Mouse (Mus musculus) CH12.LX (cell line): Measurements from ENCODE around the gene Sec24a. TPM values are rescaled to one million over a fixed set of nuclear protein-coding genes. Genes with fewer than 3 reads are reported as not detected.
"Not testable (repeated sequence)": the region's sequence is repeated elsewhere in the genome, so short reads cannot be mapped to it uniquely, and the experiment has no call there.

Experiments used
- DNase-seq: peaks from one replicate; pipeline ENCODE4 v3.0.0-alpha.2; 2013; ENCODE audit errors: extremely low read depth
- H3K27ac ChIP-seq: 2 replicates; pipeline ENCODE4 v1.5.1; 2012; ENCODE audit warnings: low read depth, mild to moderate bottlenecking, control low read depth, moderate library complexity; ENCODE audit not compliant: insufficient read depth
- H3K27me3 ChIP-seq: replicated peaks from 2 replicates; pipeline ENCODE3; 2012; ENCODE audit warnings: inconsistent platforms
- H3K36me3 ChIP-seq, 2 experiments: replicated peaks in 1 of 2; 2 replicates each; pipeline versions ENCODE3 to v1.6.1; 2012; ENCODE audit warnings: inconsistent platforms in 1 of 2, low read length in 1 of 2, mild to moderate bottlenecking in 1 of 2, mixed read lengths in 1 of 2, moderate library complexity in 1 of 2; ENCODE audit not compliant: control insufficient read depth in 1 of 2, insufficient read depth in 1 of 2
- H3K4me1 ChIP-seq, 2 experiments: 2 replicates each; pipeline ENCODE4 v1.6.1; 2012; ENCODE audit warnings: inconsistent platforms in 1 of 2, moderate library complexity in 1 of 2; ENCODE audit not compliant: insufficient read depth in 2 of 2, control insufficient read depth in 1 of 2
- H3K4me2 ChIP-seq: 2 replicates; pipeline ENCODE4 v1.6.1; 2012; ENCODE audit warnings: low read depth, mild to moderate bottlenecking, control low read depth; ENCODE audit not compliant: poor library complexity, insufficient read depth, severe bottlenecking
- H3K4me3 ChIP-seq, 3 experiments: fragments of 150-350 bp in 1 of 3; sonication (generic) in 1 of 3; replicated peaks in 1 of 3; 2 replicates each; pipeline versions ENCODE3 to v1.5.1; 2011 to 2012; ENCODE audit warnings: low read depth in 2 of 3, low read length in 2 of 3, mild to moderate bottlenecking in 2 of 3, moderate library complexity in 2 of 3, control low read depth in 1 of 3, improper control_type of control experiment in 1 of 3, inconsistent platforms in 1 of 3, mixed read lengths in 1 of 3; ENCODE audit not compliant: poor library complexity in 1 of 3
- H3K79me2 ChIP-seq: replicated peaks from 2 replicates; pipeline ENCODE4 v1.6.1; 2012; ENCODE audit warnings: mild to moderate bottlenecking, moderate library complexity; ENCODE audit not compliant: control insufficient read depth, poor library complexity, insufficient read depth, severe bottlenecking; ENCODE audit errors: extremely low read depth
- H3K9ac ChIP-seq: 2 replicates; pipeline ENCODE4 v1.6.1; 2012; ENCODE audit warnings: low read depth, mild to moderate bottlenecking, control low read depth, moderate library complexity; ENCODE audit not compliant: insufficient read depth
- H3K9me3 ChIP-seq: replicated peaks from 2 replicates; pipeline ENCODE3; 2012; ENCODE audit warnings: low read length, inconsistent platforms, mixed read lengths
- CTCF ChIP-seq, 2 experiments: IDR thresholded peaks in 1 of 2; conservative IDR thresholded peaks in 1 of 2; 2 replicates each; pipeline ENCODE4 v1.5.1; 2011 to 2012; ENCODE audit warnings: low read depth in 2 of 2, low read length in 2 of 2, improper control_type of control experiment in 1 of 2, inconsistent platforms in 1 of 2, mild to moderate bottlenecking in 1 of 2, moderate library complexity in 1 of 2
- GABPA ChIP-seq: IDR thresholded peaks from 2 replicates; pipeline ENCODE4 v1.6.1; 2012; ENCODE audit warnings: low read depth, low read length, improper control_type of control experiment, inconsistent platforms; ENCODE audit not compliant: insufficient replicate concordance
- HCFC1 ChIP-seq: IDR thresholded peaks from 2 replicates; pipeline ENCODE4 v1.6.1; 2012; ENCODE audit warnings: low read depth, mild to moderate bottlenecking, inconsistent platforms, low read length, improper control_type of control experiment
- MXI1 ChIP-seq: IDR thresholded peaks from 2 replicates; pipeline ENCODE4 v1.6.1; 2011; ENCODE audit warnings: mild to moderate bottlenecking, low read depth, low read length, improper control_type of control experiment
- PAX5 ChIP-seq: IDR thresholded peaks from 2 replicates; pipeline ENCODE4 v1.6.1; 2012; ENCODE audit warnings: low read length, inconsistent platforms, mixed read lengths
- POLR2A ChIP-seq: IDR thresholded peaks from 2 replicates; pipeline ENCODE4 v1.6.1; 2011; ENCODE audit warnings: low read depth, mild to moderate bottlenecking, improper control_type of control experiment, low read length
- RAD21 ChIP-seq: IDR thresholded peaks from 2 replicates; pipeline ENCODE4 v1.6.1; 2011; ENCODE audit warnings: low read depth, mild to moderate bottlenecking, low read length, improper control_type of control experiment, moderate library complexity
- RCOR1 ChIP-seq: conservative IDR thresholded peaks from 2 replicates; pipeline ENCODE4 v1.6.1; 2012; ENCODE audit warnings: low read depth, mild to moderate bottlenecking, inconsistent platforms, low read length, improper control_type of control experiment
- SIN3A ChIP-seq: IDR thresholded peaks from 2 replicates; pipeline ENCODE4 v1.6.1; 2012; ENCODE audit warnings: low read length, improper control_type of control experiment, inconsistent platforms
- TCF12 ChIP-seq: IDR thresholded peaks from 2 replicates; pipeline ENCODE4 v1.6.1; 2014; ENCODE audit warnings: low read depth, mild to moderate bottlenecking, inconsistent platforms, low read length, improper control_type of control experiment
- USF2 ChIP-seq: conservative IDR thresholded peaks from 2 replicates; pipeline ENCODE4 v1.6.1; 2011; ENCODE audit warnings: low read depth, low read length, improper control_type of control experiment
- ZNF384 ChIP-seq: IDR thresholded peaks from 2 replicates; pipeline ENCODE4 v1.6.1; 2012; ENCODE audit warnings: low read depth, low read length, improper control_type of control experiment, inconsistent platforms
- dilution Hi-C: fragments of 300-500 bp; cut with MboI; formaldehyde crosslinking; loops from 2 replicates; pipeline ENCODE4 v1.14.3; 2020; ENCODE audit warnings: low sequenced_read_pairs; ENCODE audit not compliant: extremely low pct_unique_long_range_greater_than_20kb, extremely low pct_ligation_motif_present
- in situ Hi-C: fragments of 300-500 bp; cut with MboI; formaldehyde crosslinking; loops from 3 replicates; pipeline ENCODE4 v1.14.3; 2019; ENCODE audit warnings: low sequenced_read_pairs, low pct_ligation_motif_present, low pct_unique_long_range_greater_than_20kb, mixed read lengths
- polyA plus RNA-seq: library from polyadenylated mRNA; unstranded; fragments of >175 nt; gene quantifications from 2 replicates; pipeline ENCODE4 v1.2.1, GENCODE M21; 2012; ENCODE audit warnings: low read depth; ENCODE audit not compliant: insufficient read length
- total RNA-seq, 2 experiments: library from RNA; depleted of rRNA; stranded (reverse); fragments of 300-350 nt in 1 of 2; fragments of >200 nt in 1 of 2; gene quantifications; 2 replicates each; pipeline ENCODE4 v1.2.3; 2012 to 2014

Gene Sec24a
- total and polyA plus RNA-seq, 3 experiments, result 5.5 to 16.8 (median 6.3) TPM

DNA sequence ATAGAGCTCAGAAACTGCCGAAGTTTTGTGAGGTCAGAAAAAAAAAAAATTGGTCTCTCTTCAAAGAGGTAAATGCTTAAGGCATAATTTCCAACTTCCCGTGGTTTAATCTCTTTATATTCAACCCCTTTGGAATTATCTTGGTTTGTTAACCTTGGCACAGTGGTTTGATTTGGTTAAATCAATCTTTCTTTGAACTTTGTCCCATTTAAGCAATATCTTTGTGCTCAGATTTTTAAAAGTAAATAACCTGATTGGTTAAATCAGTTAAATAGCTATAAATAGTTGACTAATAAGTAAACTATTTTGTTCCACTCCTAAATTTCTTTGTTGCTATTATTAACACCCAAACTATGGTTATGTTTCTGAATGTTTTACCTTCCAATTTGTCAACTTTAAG lies 4.2 kb downstream of the Sec24a start:
- Histone ChIP-seq H3K27me3 (no peaks in the 10 kb centered on the region), H3K4me3 (no peak overlapping the region), H3K4me1 (peaks cover 7 to 61% of the 10 kb centered on the region in 2 experiments), H3K4me2 (peak overlapping the region; percentile 24; the same call in 1 of the 2 replicates), H3K9me3 (no peaks in the 10 kb centered on the region), H3K36me3 (peaks cover 0 to 3% of the 10 kb centered on the region in 2 experiments), H3K27ac (no peak overlapping the region), H3K9ac (0 out of 2 replicates have a peak overlapping the region, but pooled peaks have one; percentile 23), H3K79me2 (peaks cover 22% of the 10 kb centered on the region)
- dilution Hi-C loops (no loop called here), in situ Hi-C loops (no loop called here)
- no peak for DNase-seq
- no peak for TF ChIP-seq HCFC1
- TF ChIP-seq GABPA, result no peak
- TF ChIP-seq MXI1, result no peak
- no peak for TF ChIP-seq TCF12
- TF ChIP-seq USF2, result no peak
- TF ChIP-seq CTCF (conservative IDR thresholded peaks at IDR 0.05 in 1 of 2, IDR thresholded peaks at IDR 0.05 in 1 of 2; ENCODE audit: low read depth in 2 of 2, low read length in 2 of 2), result no peak
- TF ChIP-seq PAX5, result no peak

- dilution Hi-C loops, H3K27me3 ChIP-seq, H3K4me2 ChIP-seq, in situ Hi-C loops, H3K9ac ChIP-seq, H3K36me3 ChIP-seq, H3K4me3 ChIP-seq, H3K27ac ChIP-seq, DNase-seq, H3K9me3 ChIP-seq: not testable (repeated sequence)
- TF ChIP-seq ZNF384 (peak; percentile 38), CTCF (conservative IDR thresholded peaks at IDR 0.05 in 1 of 2, IDR thresholded peaks at IDR 0.05 in 1 of 2; ENCODE audit: low read depth in 2 of 2, low read length in 2 of 2) (peak in 1 of 2 experiments; percentile 46; a peak in 2 of 4 replicates), RAD21 (peak; percentile 4), POLR2A (0 out of 2 replicates have a peak, but pooled peaks have one; percentile 5)
- H3K4me1 ChIP-seq, result peaks cover 7 to 70% of the 10 kb centered on the region in 2 experiments
- peaks cover 17% of the 10 kb centered on the region for H3K79me2 ChIP-seq
Measured at GRCm38 (mm10) chr11:51758207-51758606, 5.2 kb downstream of the Sec24a start.

DNA sequence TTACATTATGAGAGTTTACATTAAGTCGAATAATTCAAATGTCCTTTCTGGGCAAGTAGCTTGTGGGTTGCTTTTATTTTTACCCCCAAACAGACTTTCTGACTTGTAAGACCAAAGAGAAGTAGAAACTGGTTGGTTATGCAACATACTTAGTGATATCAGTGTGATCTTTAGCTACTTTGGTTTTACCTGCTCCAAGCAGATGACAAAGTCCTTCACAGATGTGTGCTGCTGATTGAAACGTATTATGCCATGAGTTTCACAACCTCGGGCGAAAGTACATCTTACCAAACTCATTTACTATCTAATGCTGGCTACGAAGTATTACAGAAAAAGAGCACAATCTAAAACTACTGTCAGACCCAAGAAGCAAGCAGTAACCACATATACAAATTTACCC lies 5.8 kb downstream of the Sec24a start:
- Histone ChIP-seq H3K27me3 (no peaks in the 10 kb centered on the region), H3K36me3 (peaks cover 4 to 12% of the 10 kb centered on the region in 2 experiments), H3K79me2 (peaks cover 21% of the 10 kb centered on the region), H3K4me3 (no peak overlapping the region), H3K9me3 (no peaks in the 10 kb centered on the region), H3K9ac (no peak overlapping the region), H3K4me2 (no peak overlapping the region), H3K27ac (no peak overlapping the region), H3K4me1 (peaks cover 7 to 65% of the 10 kb centered on the region in 2 experiments)
- dilution Hi-C loops, result no loop called here
- TF ChIP-seq RCOR1 (no peak), SIN3A (0 out of 2 replicates have a peak, but pooled peaks have one; percentile 13)
- no peak for DNase-seq
- in situ Hi-C loops, result no loop called here
